Mouse (Mus musculus) cerebellum, postnatal 14 days (tissue): ENCODE results near the gene Il1rl1.

ENCODE experiments used
- DNase-seq, 2 experiments: peaks; one replicate each; pipeline ENCODE4 v3.0.0; 2021; ENCODE audit warnings: mixed read lengths in 2 of 2

The Il1rl1 gene

DNA sequence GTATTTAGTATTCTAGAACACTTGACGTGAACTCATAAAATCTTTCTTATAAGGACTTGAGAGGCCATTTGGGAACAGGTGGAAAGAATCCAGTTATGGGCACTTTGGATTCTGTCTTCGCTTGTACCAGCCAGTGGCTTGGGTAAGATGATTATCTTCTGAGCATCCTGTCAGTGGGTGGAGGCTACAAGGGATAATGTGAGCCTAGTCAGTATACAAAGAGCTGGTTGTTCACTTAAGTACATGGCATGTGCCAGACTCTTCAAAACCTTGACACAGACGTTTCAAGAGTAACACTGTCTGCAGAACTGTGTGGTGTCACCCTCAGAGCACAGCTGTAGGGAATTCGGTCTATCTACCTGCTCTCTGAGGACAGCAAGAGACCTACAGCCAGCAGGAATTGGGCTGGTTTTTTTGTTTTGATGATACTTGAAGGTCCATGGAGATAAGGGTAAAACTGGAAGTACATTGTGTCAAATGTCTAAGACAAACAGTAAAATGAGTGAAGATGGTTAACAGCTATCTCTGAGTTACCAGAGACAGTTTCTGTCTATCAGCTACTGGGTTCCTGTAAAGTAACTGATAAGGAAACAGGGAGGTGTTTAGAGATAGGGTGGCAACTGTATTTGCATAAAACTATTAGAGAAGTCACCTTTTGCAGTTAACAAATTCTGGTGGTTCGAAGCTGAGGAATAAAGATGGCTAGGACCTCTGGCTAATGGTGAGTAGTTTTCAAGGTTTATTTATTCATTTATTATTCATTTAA, at the start of gene Il1rl1:
Gene Il1rl1 (plus strand): TSS at position 661 of the 766 bp plus-strand sequence.
- DNase-seq: no peak

DNA sequence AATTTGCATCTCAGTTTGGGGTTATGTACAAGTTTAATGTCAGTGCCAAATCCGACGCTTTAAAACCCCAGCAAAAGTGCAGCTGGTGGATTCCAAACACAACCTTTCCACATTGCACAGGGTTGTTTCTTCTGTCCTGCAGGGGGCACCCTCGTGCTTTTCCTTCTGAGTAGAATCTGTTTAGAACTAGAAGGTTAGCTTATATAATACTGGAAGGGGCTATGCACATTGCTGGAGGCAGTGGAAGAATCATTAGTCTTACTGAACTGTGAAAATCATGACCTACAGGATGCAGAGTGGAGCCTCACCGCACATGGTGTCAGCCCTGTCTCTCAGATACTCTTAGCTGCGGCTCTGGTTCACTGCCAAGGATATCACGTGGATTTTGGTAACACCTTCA, 49.3 kb upstream of the Il1rl1 start:
- DNase-seq: peak; percentile 67 to 78

DNA sequence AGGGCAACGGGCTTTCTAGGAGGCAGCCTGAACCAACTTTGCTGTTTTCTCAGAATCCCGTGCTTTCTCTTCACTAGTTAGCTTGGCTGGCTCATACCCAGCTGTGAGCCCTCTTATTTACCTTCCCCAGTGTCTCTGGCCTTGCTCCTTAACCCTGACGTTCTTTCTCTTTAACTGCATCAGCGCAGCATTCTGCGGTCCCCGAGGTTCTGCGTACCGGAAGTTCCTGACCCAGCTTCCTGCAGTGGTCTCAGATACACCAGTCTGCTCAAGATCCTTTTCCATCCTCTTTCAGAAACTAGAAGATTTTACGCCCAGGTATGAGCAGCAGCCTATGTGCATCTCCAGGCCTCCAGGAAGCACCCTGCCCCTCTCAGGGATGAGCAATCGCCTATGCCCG, 48.4 kb upstream of the Il1rl1 start:
- DNase-seq: no peak

GRCm38 (mm10) chr1:40382841-40383240, 46.5 kb upstream of the Il1rl1 start:
- no peak for DNase-seq

GRCm38 (mm10) chr1:40384931-40385545, 44.3 kb upstream of the Il1rl1 start:
- DNase-seq: no peak

DNA sequence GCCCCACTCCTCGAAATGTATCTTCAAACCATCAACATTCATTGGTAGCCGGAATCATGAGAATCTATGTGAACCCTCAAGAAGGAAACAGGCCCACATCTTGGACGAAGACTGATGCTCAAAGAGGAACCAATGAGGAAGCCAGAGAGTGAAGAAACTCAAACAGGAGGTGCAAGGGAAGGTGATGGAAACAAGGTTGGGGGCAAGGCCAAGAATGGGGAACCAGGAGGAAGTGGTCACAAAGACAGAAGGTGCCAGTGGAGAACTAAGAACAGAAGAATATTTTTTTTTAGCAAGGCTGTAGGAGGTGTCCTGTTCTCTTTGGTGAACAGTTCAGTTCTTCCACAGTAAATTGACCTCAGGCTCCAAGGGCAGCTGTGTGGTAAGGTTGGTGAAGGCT, 38.0 kb upstream of the Il1rl1 start:
- no peak for DNase-seq

- DNase-seq: no peak
These were observed 36.8 kb upstream of the Il1rl1 start for GRCm38 (mm10) chr1:40392535-40392934.

GRCm38 (mm10) chr1:40393214-40393613, 36.2 kb upstream of the Il1rl1 start:
- no peak for DNase-seq

DNA sequence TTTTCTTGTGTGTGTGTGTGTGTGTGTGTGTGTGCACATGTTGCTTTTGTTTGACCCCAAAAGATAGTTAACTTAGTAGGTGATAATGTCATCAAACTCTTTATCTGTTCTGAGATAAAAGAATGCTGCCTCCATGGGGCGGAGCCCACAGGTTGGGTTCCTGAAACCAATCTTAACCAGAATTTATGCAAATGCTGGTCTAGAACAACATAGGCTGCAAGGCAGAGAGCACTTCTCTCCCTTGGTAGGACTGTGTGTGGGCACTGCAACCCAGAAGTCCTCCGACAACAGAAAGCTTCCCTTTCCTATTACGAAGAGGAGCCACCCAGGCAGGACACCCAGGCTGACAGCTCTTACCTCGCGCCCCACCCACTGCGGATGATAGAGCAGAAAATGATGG, 29.7 kb upstream of the Il1rl1 start:
- DNase-seq: no peak

DNA sequence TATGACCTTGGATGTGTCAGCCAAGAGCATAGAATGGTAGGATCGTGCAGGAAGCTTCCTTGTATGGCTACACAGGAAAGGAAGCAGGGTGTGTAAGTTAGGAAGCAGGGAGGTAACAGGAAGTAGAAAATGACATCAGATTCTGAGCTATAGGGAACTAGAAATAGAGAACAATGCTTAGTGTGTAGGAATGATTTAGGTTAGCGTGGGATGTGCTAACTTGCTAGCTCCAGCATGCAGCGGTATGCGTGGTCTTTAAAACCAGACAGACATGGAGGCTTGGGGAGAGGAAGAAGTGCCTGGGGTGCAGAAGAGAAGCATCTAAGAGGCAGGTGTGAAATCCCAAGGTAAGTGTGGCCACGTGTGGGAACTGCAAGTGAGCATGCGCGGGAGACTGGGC, 24.7 kb upstream of the Il1rl1 start:
- DNase-seq: no peak

- no peak for DNase-seq
These were observed 19.5 kb upstream of the Il1rl1 start for GRCm38 (mm10) chr1:40409882-40410281.

DNA sequence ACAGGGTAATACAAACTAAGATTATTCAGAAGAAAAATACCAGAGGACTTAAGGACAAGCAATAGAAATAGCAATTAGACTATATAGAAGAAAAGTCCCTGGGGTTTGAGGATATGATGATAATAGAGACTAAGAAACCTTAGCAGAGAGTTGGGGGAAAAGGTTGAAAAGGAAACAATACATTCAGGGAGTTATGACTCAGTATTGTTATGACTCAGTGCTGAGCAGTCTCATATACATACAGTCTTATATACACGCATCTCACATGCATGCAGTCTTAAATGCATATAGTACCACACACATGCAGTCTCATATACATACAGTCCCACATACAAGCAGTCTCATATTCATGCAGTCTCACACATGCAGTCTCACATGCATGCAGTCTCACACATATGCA, 16.3 kb upstream of the Il1rl1 start:
- DNase-seq: no peak

GRCm38 (mm10) chr1:40414276-40414675, 15.1 kb upstream of the Il1rl1 start:
- DNase-seq: no peak

GRCm38 (mm10) chr1:40414863-40415656, 14.3 kb upstream of the Il1rl1 start:
- DNase-seq: no peak

DNA sequence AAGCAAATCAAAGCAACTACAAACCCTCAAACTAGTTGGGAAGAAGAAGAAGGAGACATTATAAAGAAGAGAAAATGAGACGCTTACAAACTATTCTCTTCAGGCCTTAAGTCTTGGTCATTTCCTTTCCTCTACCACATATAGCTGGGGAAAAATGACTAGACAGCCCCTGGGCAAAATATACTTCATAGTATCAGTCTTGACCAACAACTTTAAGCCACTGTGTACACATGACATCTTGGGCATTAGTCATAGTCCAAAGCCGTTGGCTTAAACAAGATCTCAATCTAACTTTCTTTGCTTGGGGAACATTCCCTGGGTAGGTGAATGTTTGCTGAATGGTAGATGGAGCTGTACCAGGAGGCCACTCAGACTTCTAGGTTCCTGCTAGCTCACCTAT, 12.3 kb upstream of the Il1rl1 start:
- DNase-seq: no peak

GRCm38 (mm10) chr1:40418512-40418911, 10.9 kb upstream of the Il1rl1 start:
- DNase-seq: no peak

GRCm38 (mm10) chr1:40423892-40424291, 5.5 kb upstream of the Il1rl1 start:
- DNase-seq: no peak

GRCm38 (mm10) chr1:40427270-40427669, 2.1 kb upstream of the Il1rl1 start:
- no peak for DNase-seq

GRCm38 (mm10) chr1:40427901-40428300, 1.5 kb upstream of the Il1rl1 start:
- no peak for DNase-seq

GRCm38 (mm10) chr1:40430143-40430834, 919 bp downstream of the Il1rl1 start:
- no peak for DNase-seq

- no peak for DNase-seq
These were observed 2.8 kb downstream of the Il1rl1 start for GRCm38 (mm10) chr1:40432169-40432568.

- no peak for DNase-seq
These were observed 6.6 kb downstream of the Il1rl1 start for GRCm38 (mm10) chr1:40435936-40436335.

GRCm38 (mm10) chr1:40437340-40437739, 8.0 kb downstream of the Il1rl1 start:
- DNase-seq: no peak
